Mouse (Mus musculus) lung, postnatal 0 days (tissue): ENCODE results near the gene Tnfrsf13c.

Experiments
- CTCF ChIP-seq: IDR thresholded peaks from 2 replicates; pipeline ENCODE4 v1.5.1; 2016; ENCODE audit warnings: antibody characterized with exemption, mild to moderate bottlenecking
- EP300 ChIP-seq: IDR thresholded peaks from 2 replicates; pipeline ENCODE4 v1.6.1; 2016; ENCODE audit warnings: antibody characterized with exemption, mild to moderate bottlenecking, control low read depth

- no peak for TF ChIP-seq CTCF
- no peak for TF ChIP-seq EP300
These were observed 10.9 kb downstream of the Tnfrsf13c start for GRCm38 (mm10) chr15:82213222-82213621.
